Mouse (Mus musculus): ENCODE measurements around the gene Btbd9.

- no peak for TF ChIP-seq CTCF (IDR thresholded peaks at IDR 0.05; ENCODE audit: borderline replicate concordance, insufficient read depth, low read depth, low read length)
- no peak for TF ChIP-seq POLR2A (IDR thresholded peaks at IDR 0.05; ENCODE audit: borderline replicate concordance, insufficient read depth, low read length)
These were observed 80.7 kb downstream of the Btbd9 start for GRCm38 (mm10) chr17:30495567-30495966.
